Mouse (Mus musculus): Measurements from ENCODE around the gene Yipf2. TPM values are rescaled to one million over a fixed set of nuclear protein-coding genes. Genes with fewer than 3 reads are reported as not detected.

Yipf2 gene
- polyA plus RNA-seq, 1 experiment from 2014 or later: 16.0 TPM

- no peak overlapping the region for H3K4me2 ChIP-seq (ENCODE audit: low read depth, low read length, severe bottlenecking)
- ATAC-seq (replicated peaks; ENCODE audit: low FRiP score) (no peak), DNase-seq (ENCODE audit: low spot score) (no peak)
- WGBS: 97% methylated on average over 3 of the region's 3 CpGs
- no peaks in the 10 kb centered on the region for H3K27me3 ChIP-seq (ENCODE audit: control insufficient read depth, insufficient read depth, low read length)
- no peak overlapping the region for H3K9ac ChIP-seq (ENCODE audit: low read length)
- no peaks in the 10 kb centered on the region for H3K36me3 ChIP-seq (ENCODE audit: control insufficient read depth, insufficient read depth, low read length)
- no peaks in the 10 kb centered on the region for H3K9me3 ChIP-seq (ENCODE audit: control insufficient read depth, low read length)
- H3K4me3 ChIP-seq (ENCODE audit: low read depth, low read length): no peak overlapping the region
- H3K27ac ChIP-seq (ENCODE audit: low read depth, low read length): no peak overlapping the region
- H3K4me1 ChIP-seq (replicated peaks; ENCODE audit: control insufficient read depth, insufficient read depth, low read length): no peaks in the 10 kb centered on the region
Observed at GRCm38 (mm10) chr9:21559151-21559550, 33.5 kb downstream of the Yipf2 start.

- DNase-seq (ENCODE audit: low spot score) (no peak), ATAC-seq (replicated peaks; ENCODE audit: low FRiP score) (no peak)
- no peaks in the 10 kb centered on the region for H3K36me3 ChIP-seq (ENCODE audit: control insufficient read depth, insufficient read depth, low read length)
- H3K4me2 ChIP-seq (ENCODE audit: low read depth, low read length, severe bottlenecking): no peak overlapping the region
- WGBS: 97% methylated on average over 4 of the region's 4 CpGs
- H3K9ac ChIP-seq (ENCODE audit: low read length): no peak overlapping the region
- no peaks in the 10 kb centered on the region for H3K27me3 ChIP-seq (ENCODE audit: control insufficient read depth, insufficient read depth, low read length)
- no peak overlapping the region for H3K27ac ChIP-seq (ENCODE audit: low read depth, low read length)
- no peak overlapping the region for H3K4me3 ChIP-seq (ENCODE audit: low read depth, low read length)
- H3K4me1 ChIP-seq (replicated peaks; ENCODE audit: control insufficient read depth, insufficient read depth, low read length): no peaks in the 10 kb centered on the region
- no peaks in the 10 kb centered on the region for H3K9me3 ChIP-seq (ENCODE audit: control insufficient read depth, low read length)
Observed at GRCm38 (mm10) chr9:21558366-21558765, 34.3 kb downstream of the Yipf2 start.

- 89% methylated on average over 2 of the region's 2 CpGs for WGBS
- no peaks in the 10 kb centered on the region for H3K4me1 ChIP-seq (replicated peaks; ENCODE audit: control insufficient read depth, insufficient read depth, low read length)
- H3K27ac ChIP-seq (ENCODE audit: low read depth, low read length): no peak overlapping the region
- no peaks in the 10 kb centered on the region for H3K27me3 ChIP-seq (ENCODE audit: control insufficient read depth, insufficient read depth, low read length)
- no peak overlapping the region for H3K4me2 ChIP-seq (ENCODE audit: low read depth, low read length, severe bottlenecking)
- H3K9ac ChIP-seq (ENCODE audit: low read length): no peak overlapping the region
- no peaks in the 10 kb centered on the region for H3K36me3 ChIP-seq (ENCODE audit: control insufficient read depth, insufficient read depth, low read length)
- DNase-seq (ENCODE audit: low spot score) (no peak), ATAC-seq (replicated peaks; ENCODE audit: low FRiP score) (no peak)
- H3K4me3 ChIP-seq (ENCODE audit: low read depth, low read length): no peak overlapping the region
- no peaks in the 10 kb centered on the region for H3K9me3 ChIP-seq (ENCODE audit: control insufficient read depth, low read length)
Observed at GRCm38 (mm10) chr9:21557556-21557955, 35.1 kb downstream of the Yipf2 start.

GRCm38 (mm10) chr9:21556996-21557395 is 35.6 kb downstream of the Yipf2 start:
- H3K36me3 ChIP-seq (ENCODE audit: control insufficient read depth, insufficient read depth, low read length): no peaks in the 10 kb centered on the region
- ATAC-seq (replicated peaks; ENCODE audit: low FRiP score) (no peak), DNase-seq (ENCODE audit: low spot score) (no peak)
- H3K4me3 ChIP-seq (ENCODE audit: low read depth, low read length): no peak overlapping the region
- no peak overlapping the region for H3K9ac ChIP-seq (ENCODE audit: low read length)
- no peaks in the 10 kb centered on the region for H3K27me3 ChIP-seq (ENCODE audit: control insufficient read depth, insufficient read depth, low read length)
- H3K9me3 ChIP-seq (ENCODE audit: control insufficient read depth, low read length): no peaks in the 10 kb centered on the region
- 96% methylated on average over 2 of the region's 2 CpGs for WGBS
- no peak overlapping the region for H3K4me2 ChIP-seq (ENCODE audit: low read depth, low read length, severe bottlenecking)
- H3K4me1 ChIP-seq (replicated peaks; ENCODE audit: control insufficient read depth, insufficient read depth, low read length): no peaks in the 10 kb centered on the region
- H3K27ac ChIP-seq (ENCODE audit: low read depth, low read length): no peak overlapping the region

- 94% methylated on average over 6 of the region's 6 CpGs for WGBS
- Histone ChIP-seq H3K36me3 (ENCODE audit: control insufficient read depth, insufficient read depth, low read length) (no peaks in the 10 kb centered on the region), H3K4me3 (ENCODE audit: low read depth, low read length) (no peak overlapping the region), H3K27ac (ENCODE audit: low read depth, low read length) (no peak overlapping the region), H3K9me3 (ENCODE audit: control insufficient read depth, low read length) (no peaks in the 10 kb centered on the region), H3K27me3 (ENCODE audit: control insufficient read depth, insufficient read depth, low read length) (no peaks in the 10 kb centered on the region), H3K4me1 (replicated peaks; ENCODE audit: control insufficient read depth, insufficient read depth, low read length) (no peaks in the 10 kb centered on the region), H3K9ac (ENCODE audit: low read length) (no peak overlapping the region), H3K4me2 (ENCODE audit: low read depth, low read length, severe bottlenecking) (no peak overlapping the region)
- no peak for ATAC-seq (replicated peaks; ENCODE audit: low FRiP score)
- no peak for DNase-seq (ENCODE audit: low spot score)
Observed at GRCm38 (mm10) chr9:21555198-21555742, 37.4 kb downstream of the Yipf2 start.

GRCm38 (mm10) chr9:21553607-21554273 is 38.9 kb downstream of the Yipf2 start:
- no peak overlapping the region for H3K4me3 ChIP-seq (ENCODE audit: low read depth, low read length)
- H3K9ac ChIP-seq (ENCODE audit: low read length): no peak overlapping the region
- no peaks in the 10 kb centered on the region for H3K9me3 ChIP-seq (ENCODE audit: control insufficient read depth, low read length)
- no peak overlapping the region for H3K4me2 ChIP-seq (ENCODE audit: low read depth, low read length, severe bottlenecking)
- no peak overlapping the region for H3K27ac ChIP-seq (ENCODE audit: low read depth, low read length)
- DNase-seq (ENCODE audit: low spot score) (no peak), ATAC-seq (replicated peaks; ENCODE audit: low FRiP score) (no peak)
- 92% methylated on average over 6 of the region's 6 CpGs for WGBS
- H3K36me3 ChIP-seq (ENCODE audit: control insufficient read depth, insufficient read depth, low read length): no peaks in the 10 kb centered on the region
- no peaks in the 10 kb centered on the region for H3K27me3 ChIP-seq (ENCODE audit: control insufficient read depth, insufficient read depth, low read length)
- peaks cover under 1% of the 10 kb centered on the region; the same call in 1 of the 2 replicates for H3K4me1 ChIP-seq (replicated peaks; ENCODE audit: control insufficient read depth, insufficient read depth, low read length)

GRCm38 (mm10) chr9:21551049-21551448 is 41.6 kb downstream of the Yipf2 start:
- ATAC-seq (replicated peaks; ENCODE audit: low FRiP score): no peak
- Histone ChIP-seq H3K27me3 (ENCODE audit: control insufficient read depth, insufficient read depth, low read length) (no peaks in the 10 kb centered on the region), H3K27ac (ENCODE audit: low read depth, low read length) (no peak overlapping the region), H3K9ac (ENCODE audit: low read length) (no peak overlapping the region), H3K36me3 (ENCODE audit: control insufficient read depth, insufficient read depth, low read length) (no peaks in the 10 kb centered on the region), H3K4me1 (replicated peaks; ENCODE audit: control insufficient read depth, insufficient read depth, low read length) (peaks cover 7% of the 10 kb centered on the region), H3K9me3 (ENCODE audit: control insufficient read depth, low read length) (no peaks in the 10 kb centered on the region), H3K4me3 (ENCODE audit: low read depth, low read length) (no peak overlapping the region), H3K4me2 (ENCODE audit: low read depth, low read length, severe bottlenecking) (no peak overlapping the region)
- DNase-seq (ENCODE audit: low spot score): no peak
- WGBS: 96% methylated on average over 2 of the region's 2 CpGs

GRCm38 (mm10) chr9:21547075-21547941 is 45.3 kb downstream of the Yipf2 start:
- under 1% methylated on average over 62 of the region's 66 CpGs for WGBS
- Histone ChIP-seq H3K4me3 (ENCODE audit: low read depth, low read length) (peak overlapping the region; percentile 78), H3K4me2 (ENCODE audit: low read depth, low read length, severe bottlenecking) (peak overlapping the region; percentile 89), H3K9ac (ENCODE audit: low read length) (peak overlapping the region; percentile 95), H3K4me1 (replicated peaks; ENCODE audit: control insufficient read depth, insufficient read depth, low read length) (peaks cover 7% of the 10 kb centered on the region), H3K36me3 (ENCODE audit: control insufficient read depth, insufficient read depth, low read length) (no peaks in the 10 kb centered on the region), H3K27me3 (ENCODE audit: control insufficient read depth, insufficient read depth, low read length) (no peaks in the 10 kb centered on the region), H3K27ac (ENCODE audit: low read depth, low read length) (peak overlapping the region; percentile 91), H3K9me3 (ENCODE audit: control insufficient read depth, low read length) (no peaks in the 10 kb centered on the region)
- ATAC-seq (replicated peaks; ENCODE audit: low FRiP score) (peak; percentile 25), DNase-seq (ENCODE audit: low spot score) (peak; percentile 85)

All from forebrain, embryonic 11.5 days (tissue).